Mouse (Mus musculus) liver, embryonic 14.5 days (tissue): ENCODE data around the gene Kcnj10. TPM values are rescaled to one million over a fixed set of nuclear protein-coding genes. Genes with fewer than 3 reads are reported as not detected.

Experiments
- ATAC-seq: fragments of 200-750 bp; cut with Nextera tagmentation; 2 replicates; pipeline ENCODE4 v1.8.0; 2017; ENCODE audit warnings: moderate number of reproducible peaks, mild to moderate bottlenecking, moderate library complexity; ENCODE audit not compliant: insufficient read depth
- DNase-seq, 3 experiments: peaks; one replicate each; pipeline ENCODE4 v3.0.0-alpha.2; 2012 to 2013; ENCODE audit warnings: low read depth in 3 of 3, low spot score in 3 of 3
- H3K27ac ChIP-seq: fragments of 300-500 bp; sonication (generic); 2 replicates; pipeline ENCODE4 v1.5.1; 2014; ENCODE audit warnings: moderate library complexity, mild to moderate bottlenecking, control low read depth, inconsistent platforms
- H3K27me3 ChIP-seq: fragments of 300-500 bp; sonication (generic); 2 replicates; pipeline ENCODE4 v1.6.1; 2014; ENCODE audit warnings: mild to moderate bottlenecking, low read length, moderate library complexity; ENCODE audit not compliant: control insufficient read depth, insufficient read depth
- H3K36me3 ChIP-seq: fragments of 300-500 bp; sonication (generic); replicated peaks from 2 replicates; pipeline ENCODE4 v1.6.1; 2014; ENCODE audit warnings: low read depth; ENCODE audit not compliant: control insufficient read depth, insufficient read depth
- H3K4me1 ChIP-seq, 2 experiments: fragments of 200-500 bp in 1 of 2; fragments of 300-500 bp in 1 of 2; sonication (generic) in 1 of 2; replicated peaks; 2 replicates each; pipeline ENCODE4 v1.6.1; 2012 to 2014; ENCODE audit warnings: antibody characterized with exemption in 1 of 2, inconsistent platforms in 1 of 2, low read length in 1 of 2; ENCODE audit not compliant: control insufficient read depth in 2 of 2, insufficient read depth in 2 of 2
- H3K4me2 ChIP-seq: fragments of 300-500 bp; sonication (generic); 2 replicates; pipeline ENCODE4 v1.6.1; 2014; ENCODE audit warnings: low read depth, mild to moderate bottlenecking, control low read depth, moderate library complexity
- H3K4me3 ChIP-seq, 2 experiments: fragments of 200-500 bp in 1 of 2; fragments of 300-500 bp in 1 of 2; sonication (generic) in 1 of 2; 2 replicates each; pipeline ENCODE4 v1.5.1; 2012 to 2014; ENCODE audit warnings: low read depth in 2 of 2, low read length in 2 of 2, mild to moderate bottlenecking in 2 of 2, control low read depth in 1 of 2, inconsistent platforms in 1 of 2, moderate library complexity in 1 of 2; ENCODE audit not compliant: insufficient read depth in 1 of 2
- H3K9ac ChIP-seq: fragments of 300-500 bp; sonication (generic); replicated peaks from 2 replicates; pipeline ENCODE4 v1.6.1; 2014; ENCODE audit warnings: mild to moderate bottlenecking, control low read depth, moderate library complexity
- H3K9me3 ChIP-seq: fragments of 300-500 bp; sonication (generic); 2 replicates; pipeline ENCODE4 v1.6.1; 2016; ENCODE audit warnings: low read length, mixed read lengths; ENCODE audit not compliant: control insufficient read depth
- CTCF ChIP-seq: IDR thresholded peaks from 2 replicates; pipeline ENCODE4 v1.5.1; 2016; ENCODE audit warnings: antibody characterized with exemption, low read depth, control low read depth
- EP300 ChIP-seq: IDR thresholded peaks from 2 replicates; pipeline ENCODE4 v1.6.1; 2016; ENCODE audit warnings: antibody characterized with exemption, low read depth
- WGBS: fragments of 180-500 bp; shearing (Covaris S2); extraction: QIAGEN DNeasy Blood & Tissue Kit; methylation state at CpG from one replicate; pipeline ENCODE4 v1.1.7; 2014; ENCODE audit not compliant: insufficient replicate concordance; 5-methylcytosine and 5-hydroxymethylcytosine counted together
- polyA plus RNA-seq, 2 experiments: library from polyadenylated mRNA; depleted of rRNA in 1 of 2; stranded (reverse) in 1 of 2; unstranded in 1 of 2; fragments of >200 nt; fragmentation: Nextera tagmentation in 1 of 2; extraction: Ambion mirVana in 1 of 2; gene quantifications; 2 replicates each; pipeline versions ENCODE4 v1.2.1 to v1.2.3; 2012 to 2014

Kcnj10 gene
- polyA plus RNA-seq, 2 experiments, result 0.04 to 0.17 TPM

DNA sequence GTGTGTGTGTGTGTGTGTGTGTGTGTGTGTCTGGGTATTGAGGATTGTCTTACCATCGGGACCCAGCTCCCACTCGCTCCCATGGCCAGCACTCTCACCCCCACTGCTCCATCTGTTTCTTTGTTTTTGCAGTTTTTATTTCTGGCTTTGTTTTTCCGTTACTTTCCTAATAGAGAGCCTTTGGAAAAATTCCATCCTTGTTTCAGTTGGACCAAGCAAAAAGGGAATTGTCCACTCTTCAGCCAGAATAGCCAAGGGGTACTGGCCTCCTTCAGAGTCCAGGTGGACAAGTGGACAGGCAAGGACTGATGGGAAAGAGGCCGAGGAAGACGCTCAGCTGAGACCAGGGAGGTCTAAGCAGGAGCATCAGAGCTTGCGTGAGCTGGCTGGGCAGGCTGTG, 34.1 kb upstream of the Kcnj10 start:
- Histone ChIP-seq H3K9ac (no peak overlapping the region), H3K36me3 (no peaks in the 10 kb centered on the region), H3K4me2 (no peak overlapping the region), H3K27me3 (no peaks in the 10 kb centered on the region; the same call in 1 of the 2 replicates), H3K4me1 (peaks cover 5 to 51% of the 10 kb centered on the region in 2 experiments), H3K4me3 (no peak overlapping the region), H3K27ac (no peak overlapping the region), H3K9me3 (no peaks in the 10 kb centered on the region)
- DNase-seq (no peak), ATAC-seq (no peak)
- TF ChIP-seq CTCF (no peak), EP300 (no peak)
- 64% methylated on average over 6 of the region's 6 CpGs for WGBS

DNA sequence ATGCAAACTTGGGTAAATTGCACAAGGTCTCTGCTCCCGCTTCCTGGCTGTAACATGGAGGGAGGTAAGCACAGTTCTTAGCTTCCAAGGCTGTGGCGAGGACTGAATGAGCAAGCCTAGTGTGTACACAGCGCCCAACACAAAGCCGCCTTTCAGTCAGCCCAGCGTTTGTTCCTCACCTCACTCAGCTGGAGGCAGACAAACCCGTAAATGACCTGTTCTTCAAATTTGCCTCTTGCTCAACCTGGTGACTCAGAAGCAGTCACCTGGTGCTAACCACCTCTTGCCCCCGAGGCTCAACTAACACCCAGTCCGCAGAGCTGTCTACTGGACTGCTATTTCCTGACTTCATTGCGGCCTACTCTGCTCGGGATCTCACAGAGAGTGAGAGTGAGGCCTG, 33.1 kb upstream of the Kcnj10 start:
- DNase-seq (no peak), ATAC-seq (no peak)
- H3K4me1 ChIP-seq, result peaks cover 5 to 50% of the 10 kb centered on the region in 2 experiments
- WGBS, result 68% methylated on average over 10 of the region's 10 CpGs
- H3K9me3 ChIP-seq, result no peaks in the 10 kb centered on the region
- no peak overlapping the region for H3K27ac ChIP-seq
- no peak overlapping the region for H3K9ac ChIP-seq
- H3K4me2 ChIP-seq, result no peak overlapping the region
- no peaks in the 10 kb centered on the region for H3K36me3 ChIP-seq
- TF ChIP-seq CTCF (no peak), EP300 (no peak)
- no peak overlapping the region for H3K4me3 ChIP-seq
- no peaks in the 10 kb centered on the region; the same call in 1 of the 2 replicates for H3K27me3 ChIP-seq

DNA sequence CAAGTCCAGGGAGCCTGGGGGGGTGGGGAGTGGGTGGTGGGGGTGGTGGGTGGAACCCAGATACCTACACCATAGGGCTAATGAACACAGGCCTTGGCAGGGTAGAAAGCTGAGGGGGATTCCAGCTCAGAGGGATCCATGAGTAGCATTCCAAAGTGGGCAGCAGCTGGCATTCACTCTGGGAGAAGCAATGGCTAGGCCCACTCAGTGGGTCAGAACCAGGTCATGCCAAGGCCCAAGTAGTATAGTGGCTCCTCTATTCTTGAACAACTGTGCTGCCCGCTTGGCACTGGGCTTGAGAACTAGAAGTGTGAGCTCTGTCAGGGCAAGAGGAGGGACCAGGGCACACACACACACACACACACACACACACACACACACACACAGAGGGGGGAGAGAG, 32.6 kb upstream of the Kcnj10 start:
- H3K9me3 ChIP-seq, result no peaks in the 10 kb centered on the region
- no peak for DNase-seq
- H3K4me2 ChIP-seq, result no peak overlapping the region
- H3K4me3 ChIP-seq, result no peak overlapping the region
- H3K27ac ChIP-seq, result no peak overlapping the region
- no peaks in the 10 kb centered on the region for H3K36me3 ChIP-seq
- H3K27me3 ChIP-seq, result no peaks in the 10 kb centered on the region
- 68% methylated on average over 1 of the region's 1 CpGs for WGBS
- ATAC-seq, result no peak
- H3K9ac ChIP-seq, result no peak overlapping the region
- TF ChIP-seq CTCF, result no peak
- no peak for TF ChIP-seq EP300
- peaks cover 5 to 49% of the 10 kb centered on the region in 2 experiments for H3K4me1 ChIP-seq

DNA sequence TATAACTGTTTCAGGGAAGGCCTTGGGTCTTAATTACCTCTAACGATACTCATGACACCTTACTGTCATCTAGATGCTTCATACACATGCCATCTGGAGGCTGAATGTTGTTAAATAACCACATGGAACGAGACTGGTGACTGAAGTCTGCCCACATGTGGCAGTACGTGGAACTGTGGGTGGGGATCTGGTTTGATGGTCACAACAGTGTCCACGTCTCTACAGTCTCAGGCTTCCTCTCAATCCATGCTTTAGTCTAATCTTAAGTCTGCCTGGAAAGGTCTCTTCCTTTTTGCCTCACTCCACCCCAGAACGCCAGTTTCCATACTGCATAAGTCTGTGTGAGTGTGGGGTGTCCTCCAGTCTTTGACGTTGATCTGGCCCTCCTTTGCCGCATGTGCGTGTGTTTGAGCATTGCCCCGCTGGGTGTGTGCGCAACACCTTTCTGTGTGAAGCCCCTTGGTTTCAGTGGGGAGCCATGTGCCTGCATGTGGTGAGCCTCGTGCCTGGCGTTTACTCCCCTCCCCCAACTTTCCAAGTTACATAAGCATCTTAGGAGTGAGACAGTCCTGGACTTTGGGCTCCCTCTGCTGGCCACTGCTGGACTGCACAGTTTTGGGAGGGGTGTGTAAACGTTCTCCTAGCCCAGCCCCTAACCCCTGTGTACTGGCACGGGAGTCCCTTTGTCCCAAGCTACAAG, 31.2 kb upstream of the Kcnj10 start:
- peak; percentile 70 to 79 (median 73) for DNase-seq
- WGBS, result 1% methylated on average over 14 of the region's 14 CpGs
- Histone ChIP-seq H3K27ac (peak overlapping the region; percentile 41; the same call in 1 of the 2 replicates), H3K9ac (peak overlapping the region; percentile 63), H3K36me3 (no peaks in the 10 kb centered on the region), H3K27me3 (no peaks in the 10 kb centered on the region), H3K4me3 (peak overlapping the region; percentile 26 to 49), H3K4me2 (peak overlapping the region; percentile 78), H3K4me1 (peaks cover 2 to 41% of the 10 kb centered on the region in 2 experiments), H3K9me3 (no peaks in the 10 kb centered on the region)
- TF ChIP-seq EP300 (no peak), CTCF (peak; percentile 93)
- peak; percentile 47 for ATAC-seq

DNA sequence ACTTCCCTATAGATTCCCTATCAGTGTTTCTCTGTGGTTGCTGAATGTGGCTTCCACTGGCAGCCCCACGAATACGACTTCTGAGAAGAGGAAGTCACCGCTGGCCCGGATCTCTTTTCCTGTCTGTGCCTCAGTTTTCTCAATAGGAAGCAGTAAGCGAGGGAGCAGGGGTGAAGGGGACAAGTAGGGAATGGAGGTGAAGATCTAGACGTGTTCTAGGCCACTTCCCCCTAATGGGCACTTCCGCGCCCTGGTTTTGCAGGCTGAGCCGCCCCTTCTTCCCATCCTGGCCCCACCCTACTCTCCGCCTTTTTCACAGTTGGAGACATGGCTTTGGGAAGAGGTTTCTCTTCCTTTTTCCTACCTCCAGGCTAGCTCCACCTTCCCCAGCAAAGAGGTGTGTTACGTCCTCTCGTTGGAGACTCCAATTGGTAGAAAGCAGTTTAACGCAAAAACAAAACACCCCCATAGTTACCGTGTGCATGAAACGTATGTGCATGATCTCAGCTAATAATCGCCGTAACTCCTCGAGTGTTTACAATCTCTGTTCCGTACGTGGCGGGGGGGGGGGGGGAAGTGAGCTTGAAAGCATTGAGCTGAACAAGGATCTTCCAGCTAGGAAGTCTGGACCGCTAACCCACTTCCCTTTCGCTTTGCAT, 29.6 kb upstream of the Kcnj10 start:
- Histone ChIP-seq H3K36me3 (no peaks in the 10 kb centered on the region), H3K4me1 (peaks cover 0 to 30% of the 10 kb centered on the region in 2 experiments; a peak in 3 of 4 replicates), H3K27me3 (no peaks in the 10 kb centered on the region), H3K4me2 (peak overlapping the region; percentile 98), H3K27ac (peak overlapping the region; percentile 75), H3K9ac (peak overlapping the region; percentile 70), H3K9me3 (no peaks in the 10 kb centered on the region), H3K4me3 (peak overlapping the region; percentile 66 to 68)
- peak; percentile 47 to 63 (median 54) for DNase-seq
- whole genome bisulfite sequencing, result 2% methylated on average over 23 of the region's 23 CpGs
- ATAC-seq, result peak; percentile 32
- no peak for TF ChIP-seq EP300
- TF ChIP-seq CTCF, result no peak
